Mouse (Mus musculus): ENCODE measurements around the gene Pan2. TPM values are rescaled to one million over a fixed set of nuclear protein-coding genes. Genes with fewer than 3 reads are reported as not detected.
"Not testable (repeated sequence)": the region's sequence is repeated elsewhere in the genome, so short reads cannot be mapped to it uniquely, and the experiment has no call there.

Pan2 gene
- 1 to 10 TPM; 4.5 to 6.0 TPM for total RNA-seq (2021)
- long read RNA-seq, experiment 1, full-length matches to known transcripts = 2 of 6 reads
- long read RNA-seq, experiment 1, partial matches to known transcripts = 0 of 6 reads
- long read RNA-seq, experiment 1, other reads (novel, unspliced or antisense) = 4 of 6 reads
- long read RNA-seq, experiment 2, full-length matches to known transcripts = 3 of 5 reads
- long read RNA-seq, experiment 2, partial matches to known transcripts = 0 of 5 reads
- long read RNA-seq, experiment 2, other reads (novel, unspliced or antisense) = 2 of 5 reads

- peak; percentile 100 for DNase-seq
Observed at GRCm38 (mm10) chr10:128303126-128304021, at the start of gene Pan2. TSS of gene Pan2 (plus strand) at chr10:128303335.

DNA sequence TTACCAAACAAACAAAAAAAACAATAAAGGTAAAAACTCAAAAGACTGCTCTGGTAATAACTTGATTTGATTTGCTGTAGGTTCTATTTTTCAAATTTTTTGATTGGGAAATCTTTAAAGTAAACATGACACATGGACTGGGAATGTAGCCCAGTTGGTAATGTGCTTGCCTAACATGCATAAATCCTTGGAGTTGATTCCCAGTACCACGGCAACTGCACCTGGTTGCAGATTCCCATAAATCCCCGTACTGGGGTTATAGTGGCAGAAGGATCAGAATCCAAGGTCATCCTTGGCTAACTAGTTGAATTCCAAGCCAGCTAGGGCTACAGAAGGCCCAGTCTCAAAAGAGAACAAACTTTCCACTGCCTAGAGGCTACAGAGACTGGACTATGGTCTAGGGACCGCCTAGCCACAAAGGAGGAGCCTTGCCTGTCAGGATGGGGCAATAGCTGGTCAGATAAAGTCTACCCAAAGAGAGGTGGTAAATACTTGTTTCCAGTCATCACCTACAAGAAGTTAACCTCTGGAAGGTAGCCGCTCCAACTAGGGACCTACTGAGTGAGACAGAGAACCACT is 49.4 kb upstream of the Pan2 start, which contains the start of gene Apon:
Gene Apon (plus strand): TSS at position 420 of the 579 bp plus-strand sequence.
- DNase-seq = no peak

DNA sequence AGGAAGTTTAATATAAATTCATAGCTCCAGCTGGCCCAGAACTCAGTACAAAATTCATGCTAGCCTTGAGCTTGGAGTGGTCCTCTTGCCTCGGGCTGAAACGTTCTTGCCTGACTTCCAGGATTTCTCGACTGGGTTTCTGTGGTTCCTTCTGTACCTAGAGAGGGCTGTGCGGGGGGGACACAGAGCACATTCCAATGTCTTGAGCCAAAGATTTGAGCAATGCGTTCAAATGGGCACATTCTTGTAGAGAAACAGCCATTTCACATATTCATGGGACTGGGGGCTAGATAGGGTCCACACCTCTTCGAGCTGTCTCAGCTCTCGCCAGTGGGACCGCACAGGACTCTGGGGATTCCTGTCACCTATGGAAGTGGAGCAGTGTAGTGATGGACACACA is 47.2 kb upstream of the Pan2 start:
- DNase-seq = no peak

GRCm38 (mm10) chr10:128256328-128256727 is 46.8 kb upstream of the Pan2 start:
- no peak for DNase-seq

- peak in 1 of 2 experiments; percentile 56 for DNase-seq
Observed at GRCm38 (mm10) chr10:128258953-128259352, 44.2 kb upstream of the Pan2 start.

DNA sequence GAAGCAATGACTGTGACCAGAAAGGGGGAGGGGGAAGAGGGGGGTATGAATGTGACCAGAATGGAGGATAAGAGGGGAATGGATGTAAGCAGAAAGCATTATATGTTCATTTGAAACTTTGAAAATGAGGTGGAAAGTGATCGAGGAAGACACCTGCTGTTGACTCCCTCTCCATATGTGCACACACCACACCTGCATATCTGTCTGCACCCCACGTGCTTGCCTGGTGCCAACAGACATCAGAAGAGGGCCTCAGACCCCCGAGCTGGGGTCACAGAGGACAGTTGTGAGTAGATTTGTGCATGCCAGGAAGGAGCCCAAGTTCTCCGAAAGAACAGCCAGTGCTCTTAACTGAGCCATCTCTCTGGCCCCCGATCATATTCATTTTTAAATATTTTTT is 43.2 kb upstream of the Pan2 start:
- DNase-seq = no peak

DNA sequence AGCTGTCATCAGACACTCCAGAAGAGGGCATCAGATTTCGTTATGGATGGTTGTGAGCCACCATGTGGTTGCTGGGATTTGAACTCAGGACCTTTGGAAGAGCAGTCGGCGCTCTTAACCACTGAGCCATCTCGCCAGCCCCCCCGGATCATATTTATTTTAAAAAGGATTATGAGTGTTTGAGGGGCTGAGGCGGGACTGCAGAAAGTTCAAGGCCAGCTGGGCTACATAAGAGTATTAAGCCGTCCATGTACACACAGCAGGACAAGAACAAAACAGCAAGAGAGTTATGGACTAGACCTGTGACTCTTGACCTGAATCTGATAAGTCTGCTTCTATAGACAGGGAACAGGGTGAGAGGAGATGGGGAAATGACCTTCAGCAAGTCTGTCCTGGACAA is 42.8 kb upstream of the Pan2 start:
- not testable (repeated sequence) for DNase-seq

DNA sequence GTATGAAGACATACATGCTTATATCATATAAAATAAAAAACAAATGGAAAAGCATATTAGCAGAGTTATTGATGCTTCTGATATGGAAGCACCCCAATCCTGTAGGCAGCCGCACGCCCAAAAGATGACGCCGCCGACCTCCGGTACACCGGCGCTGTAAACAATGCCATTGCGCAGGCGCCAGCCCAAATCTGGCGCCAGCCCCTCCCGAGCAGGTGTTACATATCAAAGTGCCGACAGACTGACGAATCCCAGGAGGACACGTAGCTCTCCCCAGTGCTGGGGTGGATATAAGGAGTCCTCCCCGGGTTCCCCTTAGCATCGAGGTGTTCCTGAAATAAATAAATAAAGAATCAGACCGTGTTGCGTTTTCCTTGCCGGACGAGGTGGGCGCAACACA is 40.8 kb upstream of the Pan2 start:
- peak; percentile 43 to 60 for DNase-seq

GRCm38 (mm10) chr10:128263393-128264310 is 39.5 kb upstream of the Pan2 start:
- DNase-seq = no peak

- no peak for DNase-seq
Observed at GRCm38 (mm10) chr10:128268371-128268770, 34.8 kb upstream of the Pan2 start, which contains the start of gene Apof. TSS of gene Apof (plus strand) at chr10:128268671.

DNA sequence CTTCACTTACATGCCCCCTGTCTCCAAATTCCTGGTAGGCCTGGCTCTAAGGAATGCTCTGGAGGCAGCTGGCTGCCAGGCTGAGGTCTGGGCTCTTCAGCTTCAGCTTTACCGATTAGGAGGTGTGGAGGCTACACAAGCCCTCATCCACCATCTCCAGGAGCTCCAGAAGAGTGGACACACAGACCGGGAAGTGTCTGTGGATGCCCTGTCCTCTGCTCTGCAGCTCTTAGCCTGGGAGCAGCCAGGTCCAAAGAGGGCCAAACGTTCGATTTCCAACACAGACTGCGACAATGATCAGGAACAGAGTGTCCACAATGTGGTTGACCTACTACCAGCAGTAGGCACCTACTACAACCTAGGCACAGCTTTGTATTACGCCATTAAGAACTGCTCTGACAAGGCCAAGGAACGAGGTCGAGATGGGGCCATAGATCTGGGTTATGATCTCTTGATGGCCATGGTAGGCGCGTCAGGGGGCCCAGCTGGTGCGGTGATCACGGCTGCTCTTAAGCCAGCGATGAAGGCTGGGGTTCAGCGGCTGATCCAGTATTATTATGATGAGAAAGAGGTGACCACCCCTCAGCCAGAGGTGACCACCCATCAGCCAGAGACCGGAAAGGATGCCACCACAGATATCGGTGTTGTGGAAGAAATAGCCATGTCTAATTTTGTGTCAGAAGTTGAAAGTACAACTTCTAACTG is 33.8 kb upstream of the Pan2 start:
- peak in 1 of 2 experiments; percentile 31 for DNase-seq

GRCm38 (mm10) chr10:128270287-128270841 is 32.8 kb upstream of the Pan2 start, which contains the start of gene Stat2:
TSS of gene Stat2 (plus strand) at chr10:128270559.
- peak; percentile 97 to 99 for DNase-seq

DNA sequence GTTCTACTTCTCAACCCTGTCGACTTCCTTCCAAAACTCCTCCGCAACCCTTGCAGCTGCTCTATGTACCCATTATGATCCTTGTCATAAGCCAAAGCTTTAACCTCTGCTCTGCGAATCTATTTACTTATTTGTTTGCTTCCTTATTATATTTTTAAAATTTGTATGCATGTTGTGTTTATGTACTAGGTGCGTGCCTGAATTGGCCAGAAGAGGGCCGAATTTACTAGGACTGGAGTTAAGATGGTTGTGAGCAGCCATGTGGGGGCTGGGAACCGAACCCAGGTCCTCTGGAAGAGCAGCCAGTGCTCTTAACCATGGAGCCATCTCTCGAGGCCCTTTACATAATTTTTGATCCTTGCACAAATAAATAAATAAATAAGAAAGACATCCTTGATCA is 32.3 kb upstream of the Pan2 start:
- DNase-seq = no peak

DNA sequence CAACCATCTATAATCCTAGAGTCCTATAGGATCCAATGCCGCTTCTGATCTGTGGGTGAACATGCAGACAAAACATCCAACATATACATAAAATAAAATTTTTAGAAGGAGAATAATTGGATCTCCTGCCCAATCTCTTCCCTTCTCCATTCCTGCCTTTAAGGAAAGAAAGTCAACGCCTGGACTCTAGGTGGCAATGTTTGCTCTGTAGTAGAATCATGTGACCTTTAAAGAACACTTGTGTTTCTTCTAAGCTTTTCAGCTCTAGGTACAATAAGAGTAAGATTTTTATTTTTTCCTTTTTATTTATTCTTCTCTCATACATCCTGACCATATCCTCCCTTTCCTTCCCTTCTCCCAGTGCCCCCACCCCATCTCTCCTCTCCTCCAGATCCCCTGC is 31.3 kb upstream of the Pan2 start:
- no peak for DNase-seq

DNA sequence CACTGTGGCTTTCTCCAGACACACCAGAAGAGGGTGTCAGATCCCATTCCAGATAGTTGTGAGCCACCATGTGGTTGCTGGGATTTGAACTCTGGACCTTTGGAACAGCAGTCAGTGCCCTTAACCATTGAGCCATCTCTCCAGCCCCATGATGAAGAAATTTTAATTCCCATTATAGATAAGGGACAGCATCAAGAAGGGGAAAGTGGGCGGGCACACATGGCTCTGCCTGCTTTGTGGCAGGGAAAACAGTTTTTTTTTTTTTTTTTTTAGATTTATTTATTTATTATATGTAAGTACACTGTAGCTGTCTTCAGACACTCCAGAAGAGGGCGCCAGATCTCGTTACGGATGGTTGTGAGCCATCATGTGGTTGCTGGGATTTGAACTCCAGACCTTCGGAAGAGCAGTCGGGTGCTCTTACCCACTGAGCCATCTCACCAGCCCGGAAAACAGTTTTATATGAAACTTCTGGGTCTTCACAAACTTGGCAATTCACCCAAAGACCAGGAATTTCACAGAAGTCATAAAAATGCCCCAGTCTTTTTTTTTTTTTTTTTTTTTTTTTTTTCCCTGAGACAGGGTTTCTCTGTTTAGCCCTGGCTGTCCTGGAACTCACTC is 30.2 kb upstream of the Pan2 start:
- DNase-seq = not testable (repeated sequence)

DNA sequence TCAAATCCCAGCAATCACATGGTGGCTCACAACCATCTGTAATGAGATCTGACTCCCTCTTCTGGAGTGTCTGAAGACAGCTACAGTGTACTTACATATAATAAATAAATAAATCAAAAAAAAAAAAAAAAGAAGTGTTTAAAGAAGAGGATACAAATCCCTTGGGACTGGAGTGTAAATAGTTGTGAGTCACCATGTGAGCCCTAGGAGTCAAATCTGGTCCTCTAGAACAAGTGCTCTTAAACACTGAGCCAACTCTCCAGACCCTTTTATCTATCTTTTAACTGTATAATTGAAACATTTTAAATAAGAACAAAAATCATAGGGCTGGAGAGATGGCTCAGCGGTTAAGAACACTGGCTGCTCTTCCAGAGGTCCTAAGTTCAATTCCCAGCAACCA is 27.8 kb upstream of the Pan2 start:
- not testable (repeated sequence) for DNase-seq

DNA sequence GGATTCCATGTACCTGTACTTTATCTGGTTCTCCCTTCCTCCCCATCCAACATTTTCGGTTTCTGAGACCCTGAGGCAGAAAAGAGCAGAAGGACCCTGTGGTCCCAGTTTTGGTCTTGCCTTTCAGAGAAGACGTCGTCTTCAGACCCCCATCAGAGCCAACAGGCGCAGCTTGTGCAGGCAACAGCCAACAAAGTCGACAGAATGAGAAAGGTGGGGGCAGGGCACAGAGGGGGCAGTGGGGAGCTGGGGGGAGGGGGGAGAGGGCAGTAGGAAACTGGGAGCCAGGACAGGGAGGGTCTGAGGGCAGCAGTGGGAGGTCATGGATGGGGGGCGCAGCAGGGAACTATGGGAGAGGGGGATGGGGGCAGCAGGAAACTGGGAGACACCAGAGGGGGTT is 25.0 kb upstream of the Pan2 start:
- no peak for DNase-seq

DNA sequence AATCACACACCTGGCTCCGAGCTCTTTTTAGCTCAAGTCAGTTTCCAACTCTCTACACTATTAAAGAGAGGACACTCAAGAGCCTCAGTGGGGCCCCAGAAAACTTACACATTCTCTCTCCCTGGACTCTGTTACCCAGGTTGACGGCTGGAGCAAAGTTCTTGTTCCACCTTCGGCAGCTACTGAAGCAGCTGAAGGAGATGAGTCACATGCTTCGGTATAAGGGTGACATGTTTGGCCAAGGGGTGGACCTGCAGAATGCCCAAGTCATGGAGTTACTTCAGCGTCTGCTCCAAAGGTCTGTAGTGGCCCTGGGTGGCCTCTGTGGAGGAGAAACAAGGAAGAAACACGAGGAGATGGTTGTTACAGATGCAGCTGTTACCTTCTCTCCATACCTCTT is 22.2 kb upstream of the Pan2 start:
- no peak for DNase-seq

DNA sequence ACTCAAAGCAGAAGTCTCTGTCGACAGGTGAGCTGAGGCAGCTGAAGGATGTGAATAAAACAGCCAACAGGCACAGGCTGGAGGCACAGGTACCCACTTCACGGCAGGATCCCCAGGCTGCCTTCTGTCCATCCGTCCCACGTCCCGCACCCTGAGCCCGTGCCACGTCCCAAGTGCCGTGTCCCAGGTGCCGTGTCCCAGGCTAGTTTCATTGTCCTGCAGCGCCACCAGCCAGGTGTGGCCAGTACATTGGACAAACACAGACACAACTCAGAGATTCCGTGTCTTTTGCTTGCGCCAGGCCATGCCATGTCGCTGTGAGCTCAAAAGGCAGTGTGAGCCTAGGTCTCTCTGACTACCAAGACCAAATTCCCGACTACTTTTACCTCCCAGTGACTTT is 21.5 kb upstream of the Pan2 start:
- DNase-seq = no peak

DNA sequence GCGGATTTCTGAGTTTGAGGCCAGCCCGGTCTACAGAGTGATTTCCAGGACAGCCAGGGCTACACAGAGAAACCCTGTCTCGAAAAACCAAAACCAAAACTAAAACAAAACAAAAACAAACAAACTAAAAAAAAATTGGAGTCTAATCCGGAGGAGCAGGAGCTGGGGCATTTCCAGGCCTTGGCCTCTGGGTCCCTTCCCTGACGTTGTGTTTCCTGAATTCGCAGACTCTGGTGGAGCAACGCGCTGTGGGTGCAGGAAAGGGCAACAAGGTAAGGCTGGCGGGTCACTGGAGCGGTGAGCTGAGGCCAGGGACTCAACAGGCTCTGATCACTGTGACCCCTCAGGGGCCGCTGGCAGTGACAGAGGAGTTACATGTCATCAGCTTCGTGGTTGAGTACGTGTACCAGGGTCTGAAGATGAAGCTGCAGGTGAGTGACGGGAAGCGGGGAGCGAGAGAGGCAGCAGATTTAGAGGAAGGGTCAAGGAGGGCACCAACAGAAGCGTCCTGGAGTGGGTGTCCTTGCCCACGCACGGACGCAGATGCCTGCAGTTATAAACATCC is 20.2 kb upstream of the Pan2 start:
- no peak for DNase-seq

Measured in heart, adult 18-20 months (tissue).